Mouse (Mus musculus): Measurements from ENCODE around the gene Gtf2f2.

GRCm38 (mm10) chr14:75923314-75924052 lies 87.2 kb downstream of the Gtf2f2 start:
- TF ChIP-seq CTCF (IDR thresholded peaks at IDR 0.05; ENCODE audit: control insufficient read depth, insufficient read depth, low read length), result no peak
- TF ChIP-seq POLR2A (IDR thresholded peaks at IDR 0.05; ENCODE audit: borderline replicate concordance, control insufficient read depth, low read depth, low read length), result no peak
